Mouse (Mus musculus): Measurements from ENCODE around the gene Hspa2. TPM values are rescaled to one million over a fixed set of nuclear protein-coding genes. Genes with fewer than 3 reads are reported as not detected.

Hspa2 gene
- polyA plus RNA-seq, 1 experiment = 3.8 TPM

DNA sequence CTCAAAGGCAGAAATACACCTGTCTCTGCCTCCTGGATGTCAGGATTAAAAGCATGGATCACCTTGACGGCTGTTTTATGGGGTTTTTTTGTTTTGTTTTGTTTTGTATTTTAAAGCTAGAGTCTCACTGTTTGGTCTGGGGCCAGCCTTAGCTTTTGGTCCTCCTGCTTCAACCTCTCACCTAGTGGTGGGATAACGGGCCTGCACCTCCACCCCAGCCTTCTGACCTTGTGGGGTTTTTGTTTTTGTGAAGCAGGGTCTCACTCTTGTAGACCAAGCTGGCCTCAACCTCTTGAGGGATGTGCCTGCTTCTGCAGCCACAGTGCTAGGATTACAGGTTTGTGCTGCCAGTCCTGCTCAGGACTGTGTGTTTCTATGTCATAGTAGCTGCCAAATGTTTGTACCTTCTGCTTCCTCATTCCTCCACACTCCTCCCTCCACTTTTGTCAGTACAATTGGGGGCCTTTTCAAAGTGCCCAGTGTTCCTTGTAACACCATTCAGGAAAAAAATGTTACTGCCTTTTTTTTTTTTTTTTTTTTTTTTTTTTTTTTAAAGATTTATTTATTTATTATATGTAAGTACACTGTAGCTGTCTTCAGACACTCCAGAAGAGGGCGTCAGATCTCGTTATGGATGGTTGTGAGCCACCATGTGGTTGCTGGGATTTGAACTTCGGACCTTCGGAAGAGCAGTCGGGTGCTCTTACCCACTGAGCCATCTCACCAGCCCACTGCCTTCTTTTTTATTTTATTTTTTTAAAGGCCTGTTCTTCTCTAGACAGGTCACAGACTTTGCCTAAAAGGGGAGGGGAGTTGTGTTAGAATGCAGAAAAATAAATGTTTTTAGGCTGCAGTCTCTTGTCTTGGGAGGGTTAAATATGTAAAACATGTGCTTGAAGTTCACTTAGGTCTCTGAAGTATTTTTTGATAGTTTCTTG, 30.8 kb upstream of the Hspa2 start:
- Histone ChIP-seq H3K27me3 (ENCODE audit: control insufficient read depth, insufficient read depth, low read length) (no peaks in the 10 kb centered on the region), H3K4me3 (ENCODE audit: extremely low read depth, insufficient read depth, insufficient read length) (no peak overlapping the region), H3K27ac (ENCODE audit: insufficient read depth, low read length) (peak overlapping the region; percentile 49), H3K4me1 (ENCODE audit: control insufficient read depth, insufficient read depth, insufficient read length) (peaks cover 23% of the 10 kb centered on the region), H3K36me3 (ENCODE audit: control insufficient read depth, insufficient read depth, low read length) (no peaks in the 10 kb centered on the region)
- peak in 1 of 2 experiments; percentile 23 for DNase-seq (ENCODE audit: low read depth in 1 of 2, low spot score in 2 of 2)
- 60% methylated on average over 5 of the region's 7 CpGs for WGBS
- no peak for TF ChIP-seq POLR2A (IDR thresholded peaks at IDR 0.05; ENCODE audit: low read depth, low read length)
- peak; percentile 17; the same call in 1 of the 2 replicates for TF ChIP-seq CTCF (IDR thresholded peaks at IDR 0.05; ENCODE audit: extremely low read depth, insufficient read depth, insufficient read length, insufficient replicate concordance)

DNA sequence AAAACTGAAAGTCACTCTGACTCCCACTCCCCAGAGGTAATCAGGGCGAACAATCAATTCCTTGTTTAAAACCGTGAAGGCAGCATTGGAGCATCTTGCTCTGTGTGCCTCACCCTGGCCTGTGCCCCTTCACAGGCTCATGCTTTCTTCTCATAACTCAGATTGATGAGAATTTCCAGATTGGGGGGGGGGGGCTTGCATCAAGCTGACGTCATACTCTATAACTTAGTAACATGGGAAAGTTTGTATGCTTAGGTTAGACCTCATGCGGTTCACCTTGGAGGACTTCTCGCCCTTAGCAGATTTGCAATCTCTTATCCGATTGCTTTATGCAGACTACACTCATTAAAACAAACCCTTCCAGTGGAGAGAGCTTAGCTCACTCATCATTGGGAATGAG, 30.0 kb upstream of the Hspa2 start:
- no peak overlapping the region for H3K27ac ChIP-seq (ENCODE audit: insufficient read depth, low read length)
- 74% methylated on average over 6 of the region's 6 CpGs for WGBS
- no peaks in the 10 kb centered on the region for H3K36me3 ChIP-seq (ENCODE audit: control insufficient read depth, insufficient read depth, low read length)
- no peaks in the 10 kb centered on the region for H3K27me3 ChIP-seq (ENCODE audit: control insufficient read depth, insufficient read depth, low read length)
- H3K4me1 ChIP-seq (ENCODE audit: control insufficient read depth, insufficient read depth, insufficient read length) = peaks cover 25% of the 10 kb centered on the region
- TF ChIP-seq POLR2A (IDR thresholded peaks at IDR 0.05; ENCODE audit: low read depth, low read length) (no peak), CTCF (IDR thresholded peaks at IDR 0.05; ENCODE audit: extremely low read depth, insufficient read depth, insufficient read length, insufficient replicate concordance) (no peak)
- DNase-seq (ENCODE audit: low read depth in 1 of 2, low spot score in 2 of 2) = no peak
- no peak overlapping the region for H3K4me3 ChIP-seq (ENCODE audit: extremely low read depth, insufficient read depth, insufficient read length)

DNA sequence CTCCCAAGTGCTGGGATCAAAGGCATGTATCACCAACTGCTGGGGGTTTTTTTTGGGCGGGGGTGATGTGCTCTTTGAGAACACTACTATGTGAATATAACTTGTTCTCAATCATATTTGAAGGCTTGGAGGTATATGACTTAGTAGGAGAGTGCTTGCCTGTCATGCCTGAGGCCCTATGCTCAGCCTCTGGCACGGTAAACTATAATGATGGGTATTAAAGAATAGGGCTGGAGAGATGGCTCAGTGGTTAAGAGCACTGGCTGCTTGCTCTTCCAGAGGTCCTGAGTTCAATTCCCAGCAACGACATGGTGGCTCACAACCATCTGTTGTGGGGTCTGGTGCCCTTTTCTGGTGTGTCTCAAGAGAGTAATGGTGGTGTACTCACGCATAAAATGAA, 29.1 kb upstream of the Hspa2 start:
- H3K27ac ChIP-seq (ENCODE audit: insufficient read depth, low read length) = no peak overlapping the region

DNA sequence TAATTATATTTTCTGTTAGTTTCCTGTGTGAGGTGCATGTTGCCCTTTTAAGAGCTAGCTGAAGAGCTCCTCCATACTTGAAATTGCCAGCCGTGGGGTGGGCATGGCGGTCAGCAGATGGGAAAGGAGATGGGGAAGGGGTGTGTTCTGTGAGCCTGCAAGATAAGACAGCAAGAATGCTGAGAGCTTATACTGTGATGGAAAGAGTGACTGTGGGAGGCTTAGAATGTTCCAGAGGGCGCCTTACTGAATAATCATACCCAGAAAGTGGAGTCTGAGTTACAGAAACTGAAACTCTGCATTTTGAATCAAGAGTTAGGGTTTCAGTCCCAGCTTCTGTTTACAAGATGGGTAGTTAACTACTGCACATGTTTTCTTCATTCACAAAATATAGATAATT, 28.5 kb upstream of the Hspa2 start:
- Histone ChIP-seq H3K4me1 (ENCODE audit: control insufficient read depth, insufficient read depth, insufficient read length) (peaks cover 25% of the 10 kb centered on the region), H3K27me3 (ENCODE audit: control insufficient read depth, insufficient read depth, low read length) (no peaks in the 10 kb centered on the region), H3K27ac (ENCODE audit: insufficient read depth, low read length) (peak overlapping the region; percentile 54; the same call in 1 of the 2 replicates), H3K4me3 (ENCODE audit: extremely low read depth, insufficient read depth, insufficient read length) (no peak overlapping the region), H3K36me3 (ENCODE audit: control insufficient read depth, insufficient read depth, low read length) (no peaks in the 10 kb centered on the region)
- no peak for DNase-seq (ENCODE audit: low read depth in 1 of 2, low spot score in 2 of 2)
- 50% methylated on average over 3 of the region's 3 CpGs for WGBS
- no peak for TF ChIP-seq POLR2A (IDR thresholded peaks at IDR 0.05; ENCODE audit: low read depth, low read length)
- no peak for TF ChIP-seq CTCF (IDR thresholded peaks at IDR 0.05; ENCODE audit: extremely low read depth, insufficient read depth, insufficient read length, insufficient replicate concordance)

More for the DNA sequence above, 29.1 kb upstream of the Hspa2 start:
- Histone ChIP-seq H3K27me3 (ENCODE audit: control insufficient read depth, insufficient read depth, low read length) (no peaks in the 10 kb centered on the region), H3K4me1 (ENCODE audit: control insufficient read depth, insufficient read depth, insufficient read length) (peaks cover 25% of the 10 kb centered on the region), H3K36me3 (ENCODE audit: control insufficient read depth, insufficient read depth, low read length) (no peaks in the 10 kb centered on the region), H3K4me3 (ENCODE audit: extremely low read depth, insufficient read depth, insufficient read length) (no peak overlapping the region)
- TF ChIP-seq CTCF (IDR thresholded peaks at IDR 0.05; ENCODE audit: extremely low read depth, insufficient read depth, insufficient read length, insufficient replicate concordance) (no peak), POLR2A (IDR thresholded peaks at IDR 0.05; ENCODE audit: low read depth, low read length) (no peak)
- 75% methylated on average over 4 of the region's 4 CpGs for WGBS
- no peak for DNase-seq (ENCODE audit: low read depth in 1 of 2, low spot score in 2 of 2)

DNA sequence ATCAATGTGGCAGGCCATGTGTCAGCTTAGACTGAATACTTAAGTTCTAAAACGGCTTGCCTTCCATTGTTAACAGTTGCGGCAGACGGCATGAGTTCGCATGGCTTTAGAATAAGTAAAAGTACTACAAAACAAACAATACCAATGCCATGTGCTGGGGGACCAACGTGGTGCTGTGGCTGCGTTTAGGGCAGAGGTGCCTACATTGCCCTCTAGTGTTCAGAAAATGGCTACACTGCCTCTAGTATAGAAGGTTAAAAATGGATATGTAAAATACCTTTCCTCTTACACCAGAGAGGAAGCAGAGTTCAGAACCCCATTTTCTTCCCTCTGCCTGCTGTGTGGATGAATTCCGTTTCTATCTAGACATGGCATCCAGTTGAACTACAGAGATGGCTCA, 27.3 kb upstream of the Hspa2 start:
- Histone ChIP-seq H3K27me3 (ENCODE audit: control insufficient read depth, insufficient read depth, low read length) (no peaks in the 10 kb centered on the region), H3K4me1 (ENCODE audit: control insufficient read depth, insufficient read depth, insufficient read length) (peaks cover 25% of the 10 kb centered on the region), H3K27ac (ENCODE audit: insufficient read depth, low read length) (peak overlapping the region; percentile 41), H3K4me3 (ENCODE audit: extremely low read depth, insufficient read depth, insufficient read length) (no peak overlapping the region), H3K36me3 (ENCODE audit: control insufficient read depth, insufficient read depth, low read length) (no peaks in the 10 kb centered on the region)
- peak in 1 of 2 experiments; percentile 49 for DNase-seq (ENCODE audit: low read depth in 1 of 2, low spot score in 2 of 2)
- TF ChIP-seq POLR2A (IDR thresholded peaks at IDR 0.05; ENCODE audit: low read depth, low read length) = no peak
- TF ChIP-seq CTCF (IDR thresholded peaks at IDR 0.05; ENCODE audit: extremely low read depth, insufficient read depth, insufficient read length, insufficient replicate concordance) = peak; percentile 64; the same call in 1 of the 2 replicates
- 18% methylated on average over 7 of the region's 7 CpGs for WGBS

DNA sequence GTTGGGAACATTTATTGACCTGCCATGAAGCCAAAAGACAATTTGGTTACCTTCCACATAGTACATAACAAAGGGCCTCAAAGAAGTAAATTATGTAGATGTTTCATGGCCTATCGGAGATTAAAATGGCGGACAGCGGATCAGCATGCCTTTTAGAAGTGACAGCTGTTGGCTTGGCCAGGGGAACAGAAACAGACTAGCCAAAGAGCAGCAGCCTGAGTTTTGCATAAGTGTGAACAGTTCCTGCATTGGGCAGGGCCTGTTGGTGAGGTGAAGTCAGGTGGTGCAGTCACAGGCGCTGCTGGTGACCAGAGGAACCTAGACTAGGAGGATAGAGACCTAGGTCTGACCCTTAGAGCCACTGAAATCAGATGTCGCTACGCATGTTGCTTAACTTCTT, 26.9 kb upstream of the Hspa2 start:
- Histone ChIP-seq H3K4me3 (ENCODE audit: extremely low read depth, insufficient read depth, insufficient read length) (no peak overlapping the region), H3K36me3 (ENCODE audit: control insufficient read depth, insufficient read depth, low read length) (no peaks in the 10 kb centered on the region), H3K27me3 (ENCODE audit: control insufficient read depth, insufficient read depth, low read length) (no peaks in the 10 kb centered on the region), H3K4me1 (ENCODE audit: control insufficient read depth, insufficient read depth, insufficient read length) (peaks cover 25% of the 10 kb centered on the region), H3K27ac (ENCODE audit: insufficient read depth, low read length) (peak overlapping the region; percentile 41)
- TF ChIP-seq CTCF (IDR thresholded peaks at IDR 0.05; ENCODE audit: extremely low read depth, insufficient read depth, insufficient read length, insufficient replicate concordance) (no peak), POLR2A (IDR thresholded peaks at IDR 0.05; ENCODE audit: low read depth, low read length) (no peak)
- DNase-seq (ENCODE audit: low read depth in 1 of 2, low spot score in 2 of 2) = peak in 1 of 2 experiments; percentile 30
- WGBS = 76% methylated on average over 6 of the region's 6 CpGs

DNA sequence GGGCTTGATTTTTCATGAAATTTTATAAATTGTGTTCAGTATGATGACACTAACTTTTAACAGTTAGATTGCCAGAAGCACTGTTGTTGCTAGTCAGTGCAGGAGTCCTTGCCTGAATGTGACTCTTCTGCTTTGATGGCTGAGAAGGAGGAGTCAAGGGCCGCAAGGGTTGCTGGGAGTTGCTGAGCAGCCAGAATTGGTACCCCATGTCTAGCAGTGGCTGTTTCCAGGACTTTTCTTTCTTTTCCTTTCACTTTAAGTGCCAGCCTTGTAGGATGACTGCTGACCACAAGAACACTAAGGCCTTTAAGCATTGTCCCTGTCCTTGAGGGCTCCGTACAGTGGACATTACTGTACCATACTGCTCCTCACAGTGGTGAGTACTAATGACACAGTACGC, 26.2 kb upstream of the Hspa2 start:
- no peak for DNase-seq (ENCODE audit: low read depth in 1 of 2, low spot score in 2 of 2)
- H3K36me3 ChIP-seq (ENCODE audit: control insufficient read depth, insufficient read depth, low read length) = no peaks in the 10 kb centered on the region
- TF ChIP-seq CTCF (IDR thresholded peaks at IDR 0.05; ENCODE audit: extremely low read depth, insufficient read depth, insufficient read length, insufficient replicate concordance) (no peak), POLR2A (IDR thresholded peaks at IDR 0.05; ENCODE audit: low read depth, low read length) (no peak)
- H3K4me3 ChIP-seq (ENCODE audit: extremely low read depth, insufficient read depth, insufficient read length) = no peak overlapping the region
- H3K27ac ChIP-seq (ENCODE audit: insufficient read depth, low read length) = no peak overlapping the region; the same call in 1 of the 2 replicates
- no peaks in the 10 kb centered on the region for H3K27me3 ChIP-seq (ENCODE audit: control insufficient read depth, insufficient read depth, low read length)
- H3K4me1 ChIP-seq (ENCODE audit: control insufficient read depth, insufficient read depth, insufficient read length) = peaks cover 20% of the 10 kb centered on the region
- WGBS = 86% methylated on average over 3 of the region's 3 CpGs

All from spleen, adult 2 months (tissue).